Mouse (Mus musculus) neural tube, embryonic 11.5 days (tissue): Measurements from ENCODE around the gene Hdac7. TPM values are rescaled to one million over a fixed set of nuclear protein-coding genes. Genes with fewer than 3 reads are reported as not detected.

ENCODE experiments used
- ATAC-seq: fragments of 200-750 bp; cut with Nextera tagmentation; 2 replicates; pipeline ENCODE4 v1.8.0; 2017; ENCODE audit warnings: moderate number of reproducible peaks, mild to moderate bottlenecking, moderate TSS enrichment, moderate library complexity; ENCODE audit not compliant: insufficient read depth, low FRiP score, low TSS enrichment
- DNase-seq: peaks from one replicate; pipeline ENCODE4 v3.0.0-alpha.2; 2015; ENCODE audit warnings: low spot score
- H3K27ac ChIP-seq: fragments of 300-500 bp; sonication (generic); 2 replicates; pipeline ENCODE4 v1.5.1; 2014; ENCODE audit warnings: low read depth, mild to moderate bottlenecking, low read length
- H3K27me3 ChIP-seq: fragments of 300-500 bp; sonication (generic); 2 replicates; pipeline ENCODE4 v1.6.1; 2014; ENCODE audit warnings: mild to moderate bottlenecking, low read length, mixed read lengths; ENCODE audit not compliant: control insufficient read depth, insufficient read depth
- H3K36me3 ChIP-seq: fragments of 300-500 bp; sonication (generic); 2 replicates; pipeline ENCODE4 v1.6.1; 2014; ENCODE audit warnings: mild to moderate bottlenecking, low read length, moderate library complexity, mixed read lengths; ENCODE audit not compliant: control insufficient read depth, insufficient read depth
- H3K4me1 ChIP-seq: fragments of 300-500 bp; sonication (generic); 2 replicates; pipeline ENCODE4 v1.6.1; 2014; ENCODE audit warnings: low read length, mixed read lengths; ENCODE audit not compliant: control insufficient read depth, insufficient read depth
- H3K4me2 ChIP-seq: fragments of 300-500 bp; sonication (generic); 2 replicates; pipeline ENCODE4 v1.6.1; 2014; ENCODE audit warnings: low read depth, mild to moderate bottlenecking, moderate library complexity
- H3K4me3 ChIP-seq: fragments of 300-500 bp; sonication (generic); 2 replicates; pipeline ENCODE4 v1.5.1; 2014; ENCODE audit warnings: low read depth, low read length
- H3K9ac ChIP-seq: fragments of 300-500 bp; sonication (generic); 2 replicates; pipeline ENCODE4 v1.6.1; 2014; ENCODE audit warnings: mild to moderate bottlenecking, low read length
- H3K9me3 ChIP-seq: fragments of 300-500 bp; sonication (generic); 2 replicates; pipeline ENCODE4 v1.6.1; 2016; ENCODE audit warnings: low read length; ENCODE audit not compliant: control insufficient read depth
- WGBS: fragments of 180-500 bp; shearing (Covaris S2); extraction: QIAGEN DNeasy Blood & Tissue Kit; methylation state at CpG from one replicate; pipeline ENCODE4 v1.1.7; 2014; 5-methylcytosine and 5-hydroxymethylcytosine counted together
- polyA plus RNA-seq: library from polyadenylated mRNA; unstranded; fragments of >200 nt; fragmentation: Nextera tagmentation; extraction: Ambion mirVana; gene quantifications from 2 replicates; pipeline ENCODE4 v1.2.1, GENCODE M21; 2014

Hdac7 gene
- polyA plus RNA-seq, 1 experiment from 2014 or later = 21.0 TPM

GRCm38 (mm10) chr15:97864361-97865045 is 20.2 kb upstream of the Hdac7 start:
- H3K4me3 ChIP-seq = no peak overlapping the region
- no peaks in the 10 kb centered on the region for H3K27me3 ChIP-seq
- H3K27ac ChIP-seq = no peak overlapping the region
- H3K4me1 ChIP-seq = no peaks in the 10 kb centered on the region
- WGBS = 79% methylated on average over 8 of the region's 8 CpGs
- H3K4me2 ChIP-seq = no peak overlapping the region
- ATAC-seq (no peak), DNase-seq (no peak)
- no peaks in the 10 kb centered on the region for H3K36me3 ChIP-seq
- H3K9ac ChIP-seq = no peak overlapping the region
- no peaks in the 10 kb centered on the region for H3K9me3 ChIP-seq

- H3K9me3 ChIP-seq = no peaks in the 10 kb centered on the region
These were observed 19.2 kb upstream of the Hdac7 start for GRCm38 (mm10) chr15:97863494-97863881.

GRCm38 (mm10) chr15:97862881-97863493 is 18.7 kb upstream of the Hdac7 start:
- H3K27ac ChIP-seq = no peak overlapping the region
- ATAC-seq (no peak), DNase-seq (no peak)
- H3K9me3 ChIP-seq = no peaks in the 10 kb centered on the region
- no peak overlapping the region for H3K9ac ChIP-seq
- H3K4me2 ChIP-seq = no peak overlapping the region
- H3K27me3 ChIP-seq = no peaks in the 10 kb centered on the region
- no peak overlapping the region for H3K4me3 ChIP-seq
- no peaks in the 10 kb centered on the region for H3K4me1 ChIP-seq
- WGBS = 69% methylated on average over 14 of the region's 14 CpGs
- no peaks in the 10 kb centered on the region for H3K36me3 ChIP-seq

More at GRCm38 (mm10) chr15:97863494-97863881, 19.2 kb upstream of the Hdac7 start:
- no peak for DNase-seq
- H3K27me3 ChIP-seq = no peaks in the 10 kb centered on the region
- 84% methylated on average over 18 of the region's 18 CpGs for WGBS
- no peak overlapping the region for H3K4me3 ChIP-seq
- no peaks in the 10 kb centered on the region for H3K4me1 ChIP-seq
- H3K36me3 ChIP-seq = no peaks in the 10 kb centered on the region
- no peak overlapping the region for H3K27ac ChIP-seq
- no peak for ATAC-seq
- H3K4me2 ChIP-seq = no peak overlapping the region
- H3K9ac ChIP-seq = no peak overlapping the region

- Histone ChIP-seq H3K4me2 (no peak overlapping the region), H3K36me3 (no peaks in the 10 kb centered on the region), H3K9me3 (no peaks in the 10 kb centered on the region), H3K4me3 (no peak overlapping the region), H3K27ac (no peak overlapping the region), H3K27me3 (no peaks in the 10 kb centered on the region), H3K9ac (no peak overlapping the region), H3K4me1 (no peaks in the 10 kb centered on the region)
- DNase-seq (no peak), ATAC-seq (no peak)
- 87% methylated on average over 3 of the region's 3 CpGs for WGBS
These were observed 16.1 kb upstream of the Hdac7 start for GRCm38 (mm10) chr15:97860353-97860752.

- no peak for DNase-seq
- Histone ChIP-seq H3K9ac (no peak overlapping the region), H3K27ac (no peak overlapping the region), H3K4me3 (no peak overlapping the region), H3K4me2 (no peak overlapping the region), H3K4me1 (no peaks in the 10 kb centered on the region), H3K27me3 (no peaks in the 10 kb centered on the region), H3K36me3 (no peaks in the 10 kb centered on the region), H3K9me3 (no peaks in the 10 kb centered on the region)
- ATAC-seq = no peak
- 83% methylated on average over 4 of the region's 4 CpGs for WGBS
These were observed 14.1 kb upstream of the Hdac7 start for GRCm38 (mm10) chr15:97858431-97858830.

GRCm38 (mm10) chr15:97854551-97854950 is 10.2 kb upstream of the Hdac7 start:
- 76% methylated on average over 6 of the region's 6 CpGs for WGBS
- no peaks in the 10 kb centered on the region for H3K4me1 ChIP-seq
- H3K36me3 ChIP-seq = no peaks in the 10 kb centered on the region
- no peaks in the 10 kb centered on the region for H3K9me3 ChIP-seq
- no peak overlapping the region for H3K4me2 ChIP-seq
- DNase-seq (no peak), ATAC-seq (no peak)
- H3K4me3 ChIP-seq = no peak overlapping the region
- H3K27ac ChIP-seq = no peak overlapping the region
- H3K9ac ChIP-seq = no peak overlapping the region
- H3K27me3 ChIP-seq = no peaks in the 10 kb centered on the region

- H3K27me3 ChIP-seq = no peaks in the 10 kb centered on the region
- H3K4me1 ChIP-seq = no peaks in the 10 kb centered on the region
- H3K36me3 ChIP-seq = no peaks in the 10 kb centered on the region
- no peak overlapping the region for H3K4me3 ChIP-seq
- H3K4me2 ChIP-seq = no peak overlapping the region
- no peak overlapping the region for H3K27ac ChIP-seq
- DNase-seq (no peak), ATAC-seq (no peak)
- H3K9ac ChIP-seq = no peak overlapping the region
- H3K9me3 ChIP-seq = no peaks in the 10 kb centered on the region
- WGBS = 56% methylated on average over 8 of the region's 8 CpGs
These were observed 9.8 kb upstream of the Hdac7 start for GRCm38 (mm10) chr15:97854059-97854458.

- Histone ChIP-seq H3K9me3 (no peaks in the 10 kb centered on the region), H3K9ac (no peak overlapping the region), H3K27me3 (no peaks in the 10 kb centered on the region), H3K27ac (no peak overlapping the region), H3K4me3 (no peak overlapping the region), H3K4me1 (no peaks in the 10 kb centered on the region), H3K4me2 (no peak overlapping the region), H3K36me3 (no peaks in the 10 kb centered on the region)
- ATAC-seq (no peak), DNase-seq (no peak)
- 88% methylated on average over 3 of the region's 3 CpGs for WGBS
These were observed 8.0 kb upstream of the Hdac7 start for GRCm38 (mm10) chr15:97852291-97852690.

- H3K4me3 ChIP-seq = no peak overlapping the region
- no peaks in the 10 kb centered on the region for H3K9me3 ChIP-seq
- WGBS = 86% methylated on average over 5 of the region's 5 CpGs
- H3K27me3 ChIP-seq = no peaks in the 10 kb centered on the region
- no peak overlapping the region for H3K9ac ChIP-seq
- H3K4me1 ChIP-seq = no peaks in the 10 kb centered on the region
- H3K27ac ChIP-seq = no peak overlapping the region
- DNase-seq (no peak), ATAC-seq (no peak)
- no peak overlapping the region for H3K4me2 ChIP-seq
- H3K36me3 ChIP-seq = no peaks in the 10 kb centered on the region
These were observed 6.7 kb upstream of the Hdac7 start for GRCm38 (mm10) chr15:97851011-97851410.
